Mouse (Mus musculus): ENCODE measurements around the gene Gm28230. TPM values are rescaled to one million over a fixed set of nuclear protein-coding genes. Genes with fewer than 3 reads are reported as not detected.

Gm28230 gene
- polyA plus RNA-seq, 1 experiment, result not detected

DNA sequence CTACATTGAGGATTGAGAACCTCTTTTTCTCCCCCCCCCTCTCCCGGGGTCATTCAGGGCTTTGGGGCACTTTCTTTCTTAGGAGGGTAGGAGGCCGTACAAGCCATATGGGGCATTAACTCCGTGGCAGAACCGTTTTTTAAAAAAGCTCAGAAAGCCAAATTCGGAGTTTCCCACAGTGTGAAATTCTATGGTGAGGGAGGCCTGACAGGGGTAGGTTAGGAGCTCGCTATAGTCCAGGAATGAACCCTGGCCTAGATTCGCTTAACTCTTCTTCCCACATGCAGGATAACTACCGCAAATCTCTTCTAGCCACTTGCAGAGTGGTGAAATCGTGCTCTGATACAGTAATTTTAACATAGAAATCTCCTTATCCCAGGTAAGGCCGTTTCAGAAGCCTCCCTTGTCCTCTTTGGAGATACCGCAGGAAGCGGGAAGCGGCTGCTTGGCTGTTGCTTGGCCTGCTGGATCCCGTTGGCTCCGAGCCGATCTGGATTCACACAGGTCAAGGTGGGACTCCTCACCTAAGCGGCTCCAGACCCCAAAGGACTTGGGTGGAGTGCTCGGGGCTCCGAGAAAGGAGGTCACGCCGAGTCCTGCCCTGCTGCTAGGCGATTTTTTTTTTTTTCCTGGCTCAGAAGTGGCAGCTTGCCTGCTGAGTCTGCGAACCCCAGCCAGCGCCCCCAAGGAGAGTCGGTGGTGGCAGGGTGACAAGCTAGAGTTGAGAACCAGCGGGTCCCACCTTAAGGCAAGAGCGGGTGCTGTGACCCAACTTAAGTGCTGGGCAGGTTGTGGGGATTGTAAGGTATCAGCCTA is 8.7 kb downstream of the Gm28230 start:
- H3K4me3 ChIP-seq (ENCODE audit: insufficient read depth, low read depth, low read length), result no peak overlapping the region
- no peaks in the 10 kb centered on the region for H3K4me1 ChIP-seq (ENCODE audit: control insufficient read depth, insufficient read depth, insufficient read length, low read length)
- H3K27ac ChIP-seq (replicated peaks; ENCODE audit: low read depth, low read length), result no peak overlapping the region

DNA sequence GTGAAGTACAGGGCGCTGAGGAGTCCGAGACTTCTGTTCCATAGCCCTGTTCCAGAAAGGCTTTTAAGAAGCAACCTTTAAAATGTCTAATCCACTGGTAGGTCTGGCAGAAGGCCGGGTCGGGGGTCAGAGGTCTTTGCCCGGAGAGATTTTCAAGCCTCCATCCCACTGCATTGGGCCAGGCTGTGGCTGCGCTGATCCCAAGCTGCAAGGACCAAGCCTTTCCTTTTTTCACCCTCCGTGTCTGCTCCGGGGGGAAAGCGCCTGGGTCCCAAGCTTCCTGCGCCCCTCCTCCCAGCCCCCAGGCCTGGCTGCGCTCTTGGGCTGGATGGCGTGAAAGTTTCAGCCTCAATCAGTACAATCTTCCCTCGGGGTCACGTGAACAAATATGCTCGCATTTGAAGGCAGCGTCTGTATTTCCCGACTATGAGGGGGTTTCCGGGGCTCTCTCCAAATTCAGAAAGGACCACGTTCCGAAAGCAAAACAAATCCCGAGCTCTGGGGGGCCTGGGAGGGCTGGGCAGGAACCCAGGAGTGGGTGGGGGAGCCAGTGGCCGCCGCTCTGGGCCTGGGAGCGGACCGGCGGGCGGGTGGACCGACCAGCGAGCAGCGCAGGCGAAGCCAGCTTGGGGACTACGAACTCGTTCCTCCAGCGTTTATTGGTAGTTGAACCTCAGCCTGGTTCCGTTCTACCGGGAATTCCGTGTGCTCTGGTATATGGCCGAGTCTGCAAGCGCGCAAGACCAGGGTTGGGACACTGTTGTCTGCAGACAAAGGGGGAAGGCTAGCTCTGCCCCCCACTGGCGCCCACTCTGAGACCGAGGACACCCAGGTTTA is 9.5 kb downstream of the Gm28230 start:
- Histone ChIP-seq H3K4me1 (ENCODE audit: control insufficient read depth, insufficient read depth, insufficient read length, low read length) (no peaks in the 10 kb centered on the region), H3K4me3 (ENCODE audit: insufficient read depth, low read depth, low read length) (no peak overlapping the region), H3K27ac (replicated peaks; ENCODE audit: low read depth, low read length) (no peak overlapping the region)

DNA sequence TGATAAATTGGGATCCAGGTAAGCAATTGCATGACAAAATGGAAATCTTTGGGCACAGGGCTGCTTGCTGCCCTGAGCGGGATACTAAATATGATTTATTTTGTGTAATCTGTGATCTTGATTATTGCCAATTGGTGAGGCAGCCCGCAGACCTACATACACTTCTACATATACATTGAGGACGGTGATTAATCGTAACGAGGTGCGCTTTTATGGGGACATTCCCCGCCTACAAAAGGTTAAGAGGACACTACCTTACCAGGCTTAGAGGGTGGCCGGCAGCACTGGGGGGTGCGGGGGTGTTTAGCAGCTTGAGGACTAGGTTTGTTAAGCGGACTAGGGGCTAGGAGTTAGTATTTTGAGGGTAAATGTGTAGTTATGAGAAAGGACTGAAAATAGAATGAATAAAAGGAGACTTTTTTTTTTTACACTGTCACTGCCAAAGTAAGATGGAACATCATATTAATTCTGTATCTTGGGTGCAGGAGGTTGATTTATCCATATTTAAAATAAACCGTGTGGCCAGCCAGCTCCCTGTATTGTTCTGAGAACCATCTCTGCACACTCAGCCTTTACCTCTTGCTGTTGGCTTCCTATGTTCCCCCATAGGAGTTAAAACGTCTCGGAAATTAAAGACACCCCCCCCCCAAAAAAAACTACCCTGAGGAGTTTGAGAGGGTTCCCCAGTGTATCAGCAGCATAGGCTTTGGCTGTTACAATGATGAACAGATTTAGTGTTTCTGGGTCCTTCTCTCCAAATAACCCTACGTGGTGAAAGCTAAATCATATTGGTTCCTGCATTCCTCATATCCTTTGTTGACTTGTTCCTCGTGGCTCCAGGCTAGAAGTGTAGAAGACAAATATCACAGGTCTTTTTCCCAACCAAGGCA is 10.4 kb downstream of the Gm28230 start:
- Histone ChIP-seq H3K27ac (replicated peaks; ENCODE audit: low read depth, low read length) (no peak overlapping the region), H3K4me1 (ENCODE audit: control insufficient read depth, insufficient read depth, insufficient read length, low read length) (no peaks in the 10 kb centered on the region), H3K4me3 (ENCODE audit: insufficient read depth, low read depth, low read length) (no peak overlapping the region)

- no peaks in the 10 kb centered on the region for H3K4me1 ChIP-seq (ENCODE audit: control insufficient read depth, insufficient read depth, insufficient read length, low read length)
- H3K27ac ChIP-seq (replicated peaks; ENCODE audit: low read depth, low read length), result no peak overlapping the region
- no peak overlapping the region for H3K4me3 ChIP-seq (ENCODE audit: insufficient read depth, low read depth, low read length)
Observed at GRCm38 (mm10) chr2:74737578-74738070, 11.1 kb downstream of the Gm28230 start.

DNA sequence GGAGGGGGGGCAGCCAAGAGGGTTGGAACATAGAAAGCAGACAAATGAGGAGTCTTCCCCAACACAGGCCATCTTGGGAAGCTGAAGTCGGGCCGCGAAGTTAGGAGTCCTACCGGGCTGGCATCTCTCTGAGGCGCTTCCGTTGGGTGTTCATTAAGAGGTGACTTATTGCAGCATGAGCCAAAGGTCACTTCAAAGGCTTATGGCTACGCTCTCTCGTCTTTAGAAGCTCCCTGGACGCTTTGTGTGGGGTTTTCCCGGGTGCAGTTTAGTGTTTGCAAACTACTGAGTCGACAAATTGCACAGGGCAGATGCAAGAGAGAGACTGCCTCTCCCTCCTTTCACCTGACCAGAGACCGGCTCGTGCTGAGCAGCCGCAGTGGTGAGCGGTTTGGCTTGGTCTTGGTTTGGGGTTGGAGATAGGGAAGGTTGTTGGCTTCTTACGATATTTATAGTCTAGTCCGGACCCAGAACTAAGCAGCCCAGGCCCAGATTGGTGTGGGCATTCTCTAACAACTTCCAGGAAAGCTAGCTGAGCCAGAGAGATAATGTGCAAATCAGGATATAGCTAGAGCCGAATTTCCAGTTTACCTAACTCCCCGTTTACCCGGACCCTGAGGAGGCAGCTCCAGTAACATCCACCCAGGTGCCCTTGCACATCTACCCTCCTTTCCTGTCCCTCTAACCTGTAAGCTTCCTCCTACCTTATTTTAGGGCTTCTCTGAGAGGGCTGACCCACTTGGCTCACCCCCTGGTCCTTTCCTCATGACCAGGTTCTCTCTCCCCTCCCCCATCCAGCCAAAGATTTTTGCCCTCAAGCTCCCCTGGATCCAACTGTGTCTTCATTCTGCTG is 12.3 kb downstream of the Gm28230 start:
- no peak overlapping the region for H3K4me3 ChIP-seq (ENCODE audit: insufficient read depth, low read depth, low read length)
- no peak overlapping the region for H3K27ac ChIP-seq (replicated peaks; ENCODE audit: low read depth, low read length)
- H3K4me1 ChIP-seq (ENCODE audit: control insufficient read depth, insufficient read depth, insufficient read length, low read length), result no peaks in the 10 kb centered on the region

DNA sequence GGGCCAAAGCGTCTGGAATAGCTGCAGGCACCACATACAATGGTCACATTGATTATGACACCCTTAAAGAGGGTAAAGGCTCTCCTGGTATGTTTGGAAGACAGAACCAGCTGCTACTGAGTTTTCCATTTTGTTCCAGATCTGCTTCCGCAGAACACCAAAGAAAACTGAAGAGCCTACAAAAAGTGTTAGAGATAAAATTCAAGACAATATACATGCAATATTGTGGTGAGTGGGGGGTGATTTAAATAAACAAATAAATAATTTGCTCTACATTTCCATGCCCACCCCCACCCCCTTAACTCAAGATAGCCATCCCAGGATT is 12.9 kb downstream of the Gm28230 start:
- Histone ChIP-seq H3K4me1 (ENCODE audit: control insufficient read depth, insufficient read depth, insufficient read length, low read length) (no peaks in the 10 kb centered on the region), H3K4me3 (ENCODE audit: insufficient read depth, low read depth, low read length) (no peak overlapping the region)

DNA sequence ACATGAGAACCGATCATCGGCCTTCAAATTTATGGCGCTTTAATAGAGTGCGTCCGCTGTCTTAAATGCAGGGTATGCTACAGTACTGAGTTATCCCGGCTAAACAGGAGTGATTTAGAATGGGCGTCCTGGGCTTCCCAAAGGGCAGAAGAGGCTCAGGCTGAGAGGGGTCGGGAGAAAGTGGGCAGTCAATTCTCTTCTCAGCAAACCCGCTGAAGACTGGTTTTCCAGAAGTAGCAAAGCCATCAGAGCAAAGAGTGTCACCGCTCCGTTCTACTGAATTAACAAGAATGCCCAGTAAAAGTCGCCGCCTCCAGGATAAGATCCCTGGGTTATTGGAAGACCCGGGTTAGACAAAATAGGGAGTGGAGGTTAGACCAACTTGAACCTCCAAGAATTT is 13.3 kb downstream of the Gm28230 start:
- H3K27ac ChIP-seq (replicated peaks; ENCODE audit: low read depth, low read length), result no peak overlapping the region
- no peak overlapping the region for H3K4me3 ChIP-seq (ENCODE audit: insufficient read depth, low read depth, low read length)
- no peaks in the 10 kb centered on the region for H3K4me1 ChIP-seq (ENCODE audit: control insufficient read depth, insufficient read depth, insufficient read length, low read length)

More for the DNA sequence above, 12.9 kb downstream of the Gm28230 start:
- H3K27ac ChIP-seq (replicated peaks; ENCODE audit: low read depth, low read length), result no peak overlapping the region

DNA sequence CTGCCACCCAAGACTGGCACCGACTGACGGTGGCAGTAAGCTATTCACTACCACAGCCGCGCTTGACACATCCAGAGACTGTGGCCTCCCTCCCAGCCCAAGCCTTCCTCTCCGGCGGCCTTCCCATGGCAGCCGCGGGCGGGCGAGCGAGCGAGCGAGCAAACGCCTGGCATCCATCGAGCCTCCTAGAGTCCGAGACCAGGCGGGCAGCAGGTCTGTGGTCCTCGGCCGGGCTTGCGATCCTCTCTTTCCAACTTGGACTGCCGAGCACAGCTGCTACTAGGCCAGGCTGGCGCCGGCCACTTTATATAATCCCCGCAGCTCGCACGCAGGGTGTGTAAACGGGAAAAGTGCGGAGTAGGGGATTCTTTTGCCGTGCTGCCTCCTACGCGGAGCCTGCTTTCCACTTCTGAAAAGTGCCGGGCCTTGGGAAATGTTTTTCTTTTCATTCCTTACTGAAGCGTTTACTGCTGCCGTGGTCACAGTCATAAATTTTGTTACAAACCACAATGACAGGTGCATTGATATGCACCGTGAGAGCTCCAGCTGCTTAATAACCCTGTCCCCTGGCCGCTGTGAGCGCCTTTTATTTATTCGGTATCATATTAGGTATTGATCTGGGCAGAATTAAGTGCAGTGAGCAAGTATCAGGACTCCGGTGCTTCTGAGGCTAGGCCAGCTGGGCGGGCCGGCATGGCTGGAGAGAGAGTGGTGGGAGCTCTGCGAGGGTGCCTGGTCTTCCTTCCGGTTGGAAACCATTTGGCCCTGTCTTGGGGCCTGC is 14.0 kb downstream of the Gm28230 start:
- H3K4me3 ChIP-seq (ENCODE audit: insufficient read depth, low read depth, low read length), result no peak overlapping the region
- no peaks in the 10 kb centered on the region for H3K4me1 ChIP-seq (ENCODE audit: control insufficient read depth, insufficient read depth, insufficient read length, low read length)
- no peak overlapping the region for H3K27ac ChIP-seq (replicated peaks; ENCODE audit: low read depth, low read length)

- H3K4me3 ChIP-seq (ENCODE audit: insufficient read depth, low read depth, low read length), result no peak overlapping the region
- no peaks in the 10 kb centered on the region for H3K4me1 ChIP-seq (ENCODE audit: control insufficient read depth, insufficient read depth, insufficient read length, low read length)
- H3K27ac ChIP-seq (replicated peaks; ENCODE audit: low read depth, low read length), result no peak overlapping the region
Observed at GRCm38 (mm10) chr2:74741252-74741978, 14.9 kb downstream of the Gm28230 start.

- Histone ChIP-seq H3K4me1 (ENCODE audit: control insufficient read depth, insufficient read depth, insufficient read length, low read length) (no peaks in the 10 kb centered on the region), H3K27ac (replicated peaks; ENCODE audit: low read depth, low read length) (no peak overlapping the region), H3K4me3 (ENCODE audit: insufficient read depth, low read depth, low read length) (no peak overlapping the region)
Observed at GRCm38 (mm10) chr2:74741979-74742277, 15.4 kb downstream of the Gm28230 start.

GRCm38 (mm10) chr2:74745540-74746297 is 19.2 kb downstream of the Gm28230 start:
- Histone ChIP-seq H3K4me3 (ENCODE audit: insufficient read depth, low read depth, low read length) (no peak overlapping the region), H3K27ac (replicated peaks; ENCODE audit: low read depth, low read length) (no peak overlapping the region)

DNA sequence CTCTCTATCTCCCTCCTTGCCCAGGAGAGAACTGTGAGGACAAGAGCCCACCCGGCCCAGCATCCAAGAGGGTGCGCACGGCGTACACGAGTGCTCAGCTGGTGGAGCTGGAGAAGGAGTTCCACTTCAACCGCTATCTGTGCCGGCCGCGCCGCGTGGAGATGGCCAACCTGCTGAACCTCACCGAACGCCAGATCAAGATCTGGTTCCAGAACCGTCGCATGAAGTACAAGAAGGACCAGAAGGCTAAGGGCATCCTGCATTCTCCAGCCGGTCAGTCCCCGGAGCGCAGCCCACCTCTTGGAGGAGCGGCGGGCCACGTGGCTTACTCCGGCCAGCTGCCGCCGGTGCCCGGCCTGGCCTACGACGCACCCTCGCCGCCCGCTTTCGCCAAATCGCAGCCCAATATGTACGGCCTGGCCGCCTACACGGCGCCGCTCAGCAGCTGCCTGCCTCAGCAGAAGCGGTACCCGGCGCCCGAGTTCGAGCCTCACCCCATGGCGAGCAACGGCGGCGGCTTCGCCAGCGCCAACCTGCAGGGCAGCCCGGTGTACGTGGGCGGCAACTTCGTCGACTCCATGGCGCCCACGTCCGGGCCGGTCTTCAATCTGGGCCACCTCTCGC is 19.9 kb downstream of the Gm28230 start:
- Histone ChIP-seq H3K4me3 (ENCODE audit: insufficient read depth, low read depth, low read length) (no peak overlapping the region), H3K27ac (replicated peaks; ENCODE audit: low read depth, low read length) (no peak overlapping the region), H3K4me1 (ENCODE audit: control insufficient read depth, insufficient read depth, insufficient read length, low read length) (no peaks in the 10 kb centered on the region)

More at GRCm38 (mm10) chr2:74745540-74746297, 19.2 kb downstream of the Gm28230 start:
- H3K4me1 ChIP-seq (ENCODE audit: control insufficient read depth, insufficient read depth, insufficient read length, low read length), result no peaks in the 10 kb centered on the region
